Mouse (Mus musculus): ENCODE results near the gene Relt.

Relt gene

GRCm38 (mm10) chr7:100862828-100863638, at the start of gene Relt:
TSS of gene Relt (minus strand) at chr7:100863446.
- ATAC-seq (ENCODE audit: insufficient number of reproducible peaks, low FRiP score, low TSS enrichment), result peak; percentile 65

- ATAC-seq (ENCODE audit: insufficient number of reproducible peaks, low FRiP score, low TSS enrichment), result no peak
Measured at GRCm38 (mm10) chr7:100911791-100912190, 48.5 kb upstream of the Relt start.

- no peak for ATAC-seq (ENCODE audit: insufficient number of reproducible peaks, low FRiP score, low TSS enrichment)
Measured at GRCm38 (mm10) chr7:100911246-100911770, 48.1 kb upstream of the Relt start.

- ATAC-seq (ENCODE audit: insufficient number of reproducible peaks, low FRiP score, low TSS enrichment), result no peak
Measured at GRCm38 (mm10) chr7:100908567-100908966, 45.3 kb upstream of the Relt start.

- ATAC-seq (ENCODE audit: insufficient number of reproducible peaks, low FRiP score, low TSS enrichment), result no peak
Measured at GRCm38 (mm10) chr7:100908061-100908460, 44.8 kb upstream of the Relt start.

GRCm38 (mm10) chr7:100907231-100907630, 44.0 kb upstream of the Relt start:
- ATAC-seq (ENCODE audit: insufficient number of reproducible peaks, low FRiP score, low TSS enrichment), result peak; percentile 50

GRCm38 (mm10) chr7:100906029-100906789, 43.0 kb upstream of the Relt start:
- no peak for ATAC-seq (ENCODE audit: insufficient number of reproducible peaks, low FRiP score, low TSS enrichment)

- ATAC-seq (ENCODE audit: insufficient number of reproducible peaks, low FRiP score, low TSS enrichment), result no peak
Measured at GRCm38 (mm10) chr7:100905037-100905436, 41.8 kb upstream of the Relt start.

GRCm38 (mm10) chr7:100904612-100905011, 41.4 kb upstream of the Relt start:
- no peak for ATAC-seq (ENCODE audit: insufficient number of reproducible peaks, low FRiP score, low TSS enrichment)

GRCm38 (mm10) chr7:100902451-100903137, 39.3 kb upstream of the Relt start:
- ATAC-seq (ENCODE audit: insufficient number of reproducible peaks, low FRiP score, low TSS enrichment), result no peak

- ATAC-seq (ENCODE audit: insufficient number of reproducible peaks, low FRiP score, low TSS enrichment), result no peak
Measured at GRCm38 (mm10) chr7:100897828-100898227, 34.6 kb upstream of the Relt start.

GRCm38 (mm10) chr7:100894833-100895226, 31.6 kb upstream of the Relt start:
- ATAC-seq (ENCODE audit: insufficient number of reproducible peaks, low FRiP score, low TSS enrichment), result no peak

GRCm38 (mm10) chr7:100894057-100894832, 31.0 kb upstream of the Relt start:
- ATAC-seq (ENCODE audit: insufficient number of reproducible peaks, low FRiP score, low TSS enrichment), result peak; percentile 56

- 0 out of 2 replicates have a peak, but pooled peaks have one; percentile 9 for ATAC-seq (ENCODE audit: insufficient number of reproducible peaks, low FRiP score, low TSS enrichment)
Measured at GRCm38 (mm10) chr7:100893249-100894056, 30.2 kb upstream of the Relt start.

GRCm38 (mm10) chr7:100886535-100886934, 23.3 kb upstream of the Relt start:
- no peak for ATAC-seq (ENCODE audit: insufficient number of reproducible peaks, low FRiP score, low TSS enrichment)

GRCm38 (mm10) chr7:100884460-100884859, 21.2 kb upstream of the Relt start:
- no peak for ATAC-seq (ENCODE audit: insufficient number of reproducible peaks, low FRiP score, low TSS enrichment)

- ATAC-seq (ENCODE audit: insufficient number of reproducible peaks, low FRiP score, low TSS enrichment), result no peak
Measured at GRCm38 (mm10) chr7:100881950-100882349, 18.7 kb upstream of the Relt start.

- no peak for ATAC-seq (ENCODE audit: insufficient number of reproducible peaks, low FRiP score, low TSS enrichment)
Measured at GRCm38 (mm10) chr7:100881531-100881930, 18.3 kb upstream of the Relt start.

- ATAC-seq (ENCODE audit: insufficient number of reproducible peaks, low FRiP score, low TSS enrichment), result no peak
Measured at GRCm38 (mm10) chr7:100879595-100879994, 16.3 kb upstream of the Relt start.
